Mouse (Mus musculus) limb, embryonic 11.5 days (tissue): Measurements from ENCODE around the gene Igfbp5. TPM values are rescaled to one million over a fixed set of nuclear protein-coding genes. Genes with fewer than 3 reads are reported as not detected.

Experiments used
- ATAC-seq: fragments of 200-750 bp; cut with Nextera tagmentation; 2 replicates; pipeline ENCODE4 v1.8.0; 2017; ENCODE audit warnings: low read depth; ENCODE audit not compliant: insufficient number of reproducible peaks, low FRiP score, low TSS enrichment
- DNase-seq: peaks from one replicate; pipeline ENCODE4 v3.0.0-alpha.2; 2015; ENCODE audit warnings: low spot score
- H3K27ac ChIP-seq: fragments of 300-500 bp; sonication (generic); replicated peaks from 2 replicates; pipeline ENCODE4 v1.5.1; 2014; ENCODE audit warnings: low read depth, mild to moderate bottlenecking, low read length
- H3K27me3 ChIP-seq: fragments of 300-500 bp; sonication (generic); 2 replicates; pipeline ENCODE4 v1.6.1; 2014; ENCODE audit warnings: mild to moderate bottlenecking, low read length, mixed read lengths; ENCODE audit not compliant: control insufficient read depth, insufficient read depth
- H3K36me3 ChIP-seq: fragments of 300-500 bp; sonication (generic); 2 replicates; pipeline ENCODE4 v1.6.1; 2014; ENCODE audit warnings: mild to moderate bottlenecking, low read length, moderate library complexity, mixed read lengths; ENCODE audit not compliant: control insufficient read depth, insufficient read depth
- H3K4me1 ChIP-seq: fragments of 300-500 bp; sonication (generic); 2 replicates; pipeline ENCODE4 v1.6.1; 2014; ENCODE audit warnings: low read length, mixed read lengths; ENCODE audit not compliant: control insufficient read depth, insufficient read depth
- H3K4me2 ChIP-seq: fragments of 300-500 bp; sonication (generic); 2 replicates; pipeline ENCODE4 v1.6.1; 2014; ENCODE audit warnings: low read depth, mild to moderate bottlenecking, moderate library complexity; ENCODE audit not compliant: severe bottlenecking
- H3K4me3 ChIP-seq: fragments of 300-500 bp; sonication (generic); 2 replicates; pipeline ENCODE4 v1.5.1; 2014; ENCODE audit warnings: low read depth, low read length
- H3K9ac ChIP-seq: fragments of 300-500 bp; sonication (generic); 2 replicates; pipeline ENCODE4 v1.6.1; 2014; ENCODE audit warnings: mild to moderate bottlenecking, low read length
- H3K9me3 ChIP-seq: fragments of 300-500 bp; sonication (generic); 2 replicates; pipeline ENCODE4 v1.6.1; 2016; ENCODE audit warnings: low read length; ENCODE audit not compliant: control insufficient read depth
- WGBS: fragments of 180-500 bp; shearing (Covaris S2); extraction: QIAGEN DNeasy Blood & Tissue Kit; methylation state at CpG from one replicate; pipeline ENCODE4 v1.1.7; 2014; 5-methylcytosine and 5-hydroxymethylcytosine counted together
- polyA plus RNA-seq: library from polyadenylated mRNA; unstranded; fragments of >200 nt; fragmentation: Nextera tagmentation; extraction: Ambion mirVana; gene quantifications from 2 replicates; pipeline ENCODE4 v1.2.1, GENCODE M21; 2014

Gene Igfbp5
- polyA plus RNA-seq, 1 experiment from 2014 or later, result 48.4 TPM

GRCm38 (mm10) chr1:72815616-72816015 lies 59.1 kb downstream of the Igfbp5 start:
- Histone ChIP-seq H3K27me3 (no peaks in the 10 kb centered on the region), H3K4me1 (peaks cover 4% of the 10 kb centered on the region; the same call in 1 of the 2 replicates), H3K4me2 (no peak overlapping the region), H3K4me3 (no peak overlapping the region), H3K27ac (no peak overlapping the region), H3K36me3 (no peaks in the 10 kb centered on the region), H3K9me3 (no peaks in the 10 kb centered on the region), H3K9ac (no peak overlapping the region)
- 84% methylated on average over 3 of the region's 3 CpGs for WGBS
- ATAC-seq, result no peak
- no peak for DNase-seq

- H3K9ac ChIP-seq, result no peak overlapping the region
- H3K36me3 ChIP-seq, result no peaks in the 10 kb centered on the region
- 66% methylated on average over 5 of the region's 5 CpGs for WGBS
- H3K27ac ChIP-seq, result no peak overlapping the region
- H3K4me1 ChIP-seq, result peaks cover 4% of the 10 kb centered on the region; the same call in 1 of the 2 replicates
- DNase-seq, result no peak
- H3K27me3 ChIP-seq, result no peaks in the 10 kb centered on the region
- no peak for ATAC-seq
- no peak overlapping the region for H3K4me2 ChIP-seq
- H3K4me3 ChIP-seq, result no peak overlapping the region
- no peaks in the 10 kb centered on the region for H3K9me3 ChIP-seq
Measured at GRCm38 (mm10) chr1:72815184-72815583, 59.5 kb downstream of the Igfbp5 start.

- Histone ChIP-seq H3K4me3 (no peak overlapping the region), H3K27me3 (no peaks in the 10 kb centered on the region)
Measured at GRCm38 (mm10) chr1:72813639-72814403, 60.9 kb downstream of the Igfbp5 start.

GRCm38 (mm10) chr1:72813089-72813638 lies 61.5 kb downstream of the Igfbp5 start:
- WGBS, result 47% methylated on average over 5 of the region's 5 CpGs
- Histone ChIP-seq H3K4me2 (no peak overlapping the region), H3K9me3 (no peaks in the 10 kb centered on the region), H3K4me1 (peaks cover 4% of the 10 kb centered on the region; the same call in 1 of the 2 replicates), H3K4me3 (no peak overlapping the region), H3K27me3 (no peaks in the 10 kb centered on the region), H3K27ac (no peak overlapping the region), H3K9ac (no peak overlapping the region), H3K36me3 (no peaks in the 10 kb centered on the region)
- no peak for ATAC-seq
- DNase-seq, result no peak

More at GRCm38 (mm10) chr1:72813639-72814403, 60.9 kb downstream of the Igfbp5 start:
- no peak overlapping the region for H3K9ac ChIP-seq
- H3K4me1 ChIP-seq, result peaks cover 4% of the 10 kb centered on the region; the same call in 1 of the 2 replicates
- H3K36me3 ChIP-seq, result no peaks in the 10 kb centered on the region
- no peak overlapping the region for H3K27ac ChIP-seq
- H3K9me3 ChIP-seq, result no peaks in the 10 kb centered on the region
- ATAC-seq (no peak), DNase-seq (no peak)
- no peak overlapping the region for H3K4me2 ChIP-seq
- 13% methylated on average over 6 of the region's 6 CpGs for WGBS

GRCm38 (mm10) chr1:72811061-72811460 lies 63.6 kb downstream of the Igfbp5 start:
- Histone ChIP-seq H3K27me3 (no peaks in the 10 kb centered on the region), H3K4me3 (no peak overlapping the region), H3K4me2 (no peak overlapping the region), H3K9me3 (no peaks in the 10 kb centered on the region), H3K36me3 (no peaks in the 10 kb centered on the region), H3K27ac (no peak overlapping the region), H3K9ac (no peak overlapping the region), H3K4me1 (peaks cover 7% of the 10 kb centered on the region)
- no peak for ATAC-seq
- no peak for DNase-seq
- 93% methylated on average over 3 of the region's 3 CpGs for WGBS

GRCm38 (mm10) chr1:72809951-72810675 lies 64.6 kb downstream of the Igfbp5 start:
- DNase-seq (no peak), ATAC-seq (no peak)
- Histone ChIP-seq H3K4me1 (peaks cover 14% of the 10 kb centered on the region), H3K27ac (no peak overlapping the region), H3K36me3 (no peaks in the 10 kb centered on the region), H3K9ac (no peak overlapping the region), H3K4me2 (no peak overlapping the region), H3K27me3 (no peaks in the 10 kb centered on the region), H3K9me3 (no peaks in the 10 kb centered on the region), H3K4me3 (no peak overlapping the region)
- WGBS, result 93% methylated on average over 7 of the region's 7 CpGs

DNA sequence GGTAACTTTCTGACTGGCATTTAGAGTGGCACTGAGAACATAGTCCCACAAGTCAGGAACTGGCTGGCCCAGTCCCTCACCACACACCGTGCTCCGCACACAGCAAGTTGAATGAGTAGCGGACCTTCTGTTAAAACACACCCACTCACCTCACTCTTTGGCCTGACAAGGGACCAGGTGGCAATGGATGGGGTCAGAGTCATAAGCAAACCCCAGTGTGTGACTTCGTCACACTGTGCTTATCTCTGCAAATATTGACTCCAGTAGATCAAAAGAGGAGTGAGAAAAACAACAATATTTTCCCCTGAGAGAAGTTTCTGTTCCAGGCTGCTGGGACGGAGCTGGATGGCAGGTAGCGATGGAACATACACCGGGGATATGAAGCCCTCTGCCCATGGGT lies 65.4 kb downstream of the Igfbp5 start:
- no peaks in the 10 kb centered on the region for H3K36me3 ChIP-seq
- no peak for DNase-seq
- no peak overlapping the region for H3K27ac ChIP-seq
- no peaks in the 10 kb centered on the region for H3K27me3 ChIP-seq
- no peak for ATAC-seq
- H3K4me3 ChIP-seq, result no peak overlapping the region
- H3K4me1 ChIP-seq, result peaks cover 14% of the 10 kb centered on the region
- no peak overlapping the region for H3K9ac ChIP-seq
- no peak overlapping the region for H3K4me2 ChIP-seq
- H3K9me3 ChIP-seq, result no peaks in the 10 kb centered on the region
- 95% methylated on average over 7 of the region's 7 CpGs for WGBS
